Mouse (Mus musculus) testis, adult 2 months (tissue): Measurements from ENCODE around the gene Hist1h1c. TPM values are rescaled to one million over a fixed set of nuclear protein-coding genes. Genes with fewer than 3 reads are reported as not detected.
"Not testable (repeated sequence)": the region's sequence is repeated elsewhere in the genome, so short reads cannot be mapped to it uniquely, and the experiment has no call there.

Experiments used
- H3K27ac ChIP-seq: fragments of 200-500 bp; 2 replicates; pipeline ENCODE4 v1.5.1; 2012; ENCODE audit warnings: low read depth, low read length; ENCODE audit not compliant: control insufficient read depth, insufficient read depth
- H3K27me3 ChIP-seq: fragments of 200-500 bp; 2 replicates; pipeline ENCODE4 v1.6.1; 2012; ENCODE audit warnings: mild to moderate bottlenecking, low read length, moderate library complexity; ENCODE audit not compliant: control insufficient read depth, insufficient read depth
- H3K36me3 ChIP-seq: fragments of 200-500 bp; 2 replicates; pipeline ENCODE4 v1.6.1; 2012; ENCODE audit warnings: mild to moderate bottlenecking, low read length; ENCODE audit not compliant: control insufficient read depth, insufficient read depth
- H3K4me1 ChIP-seq: fragments of 200-500 bp; 2 replicates; pipeline ENCODE4 v1.6.1; 2012; ENCODE audit warnings: low read length; ENCODE audit not compliant: control insufficient read depth, insufficient read depth
- H3K4me3 ChIP-seq: fragments of 200-500 bp; 2 replicates; pipeline ENCODE4 v1.5.1; 2012; ENCODE audit warnings: low read depth, mild to moderate bottlenecking, low read length, moderate library complexity, mixed read lengths; ENCODE audit not compliant: control insufficient read depth
- CTCF ChIP-seq: fragments of 200-500 bp; IDR thresholded peaks from 2 replicates; pipeline ENCODE4 v1.5.1; 2012; ENCODE audit warnings: low read depth, mild to moderate bottlenecking, inconsistent platforms, low read length, moderate library complexity; ENCODE audit not compliant: control insufficient read depth, insufficient read depth, insufficient replicate concordance
- POLR2A ChIP-seq: fragments of 200-500 bp; IDR thresholded peaks from 2 replicates; pipeline ENCODE4 v1.6.1; 2012; ENCODE audit warnings: low read depth, mild to moderate bottlenecking, inconsistent platforms, low read length, moderate library complexity; ENCODE audit not compliant: control insufficient read depth
- polyA plus RNA-seq: library from polyadenylated mRNA; depleted of rRNA; stranded (reverse); fragments of >200 nt; gene quantifications from 2 replicates; pipeline ENCODE4 v1.2.3, GENCODE M21; 2012

Gene Hist1h1c
- polyA plus RNA-seq, 1 experiment: 5.4 TPM

- H3K27me3 ChIP-seq: no peaks in the 10 kb centered on the region
- H3K4me1 ChIP-seq: peaks cover 13% of the 10 kb centered on the region
- peak overlapping the region; percentile 89 for H3K4me3 ChIP-seq
- H3K27ac ChIP-seq: peak overlapping the region; percentile 89
- TF ChIP-seq POLR2A (no peak), CTCF (no peak)
- no peaks in the 10 kb centered on the region for H3K36me3 ChIP-seq
Observed at GRCm38 (mm10) chr13:23697491-23698299, 40.9 kb upstream of the Hist1h1c start.

GRCm38 (mm10) chr13:23698300-23698693, 40.3 kb upstream of the Hist1h1c start, which contains the start of gene Hist1h4c:
Hist1h4c (minus strand) TSS chr13:23698454.
- H3K4me3 ChIP-seq: peak within 1 kb of the TSS; percentile 89
- peak within 1 kb of the TSS; percentile 89 for H3K27ac ChIP-seq
- peaks cover 13% of the 10 kb centered on the region for H3K4me1 ChIP-seq
- H3K36me3 ChIP-seq: no peaks in the 10 kb centered on the region
- TF ChIP-seq CTCF (no peak), POLR2A (peak; percentile 100)
- H3K27me3 ChIP-seq: no peaks in the 10 kb centered on the region

- H3K27ac ChIP-seq: no peak overlapping the region
Observed at GRCm38 (mm10) chr13:23698996-23699395, 39.6 kb upstream of the Hist1h1c start.

GRCm38 (mm10) chr13:23699767-23700166, 38.8 kb upstream of the Hist1h1c start:
- TF ChIP-seq POLR2A (no peak), CTCF (no peak)
- Histone ChIP-seq H3K36me3 (no peaks in the 10 kb centered on the region), H3K27ac (no peak overlapping the region), H3K4me1 (peaks cover 13% of the 10 kb centered on the region), H3K4me3 (no peak overlapping the region), H3K27me3 (no peaks in the 10 kb centered on the region)

More at GRCm38 (mm10) chr13:23698996-23699395, 39.6 kb upstream of the Hist1h1c start:
- H3K4me3 ChIP-seq: no peak overlapping the region
- H3K4me1 ChIP-seq: peaks cover 13% of the 10 kb centered on the region
- no peaks in the 10 kb centered on the region for H3K27me3 ChIP-seq
- no peaks in the 10 kb centered on the region for H3K36me3 ChIP-seq
- TF ChIP-seq POLR2A: no peak
- no peak for TF ChIP-seq CTCF

- Histone ChIP-seq H3K27ac (no peak overlapping the region), H3K27me3 (no peaks in the 10 kb centered on the region), H3K4me3 (no peak overlapping the region), H3K36me3 (no peaks in the 10 kb centered on the region), H3K4me1 (peaks cover 5% of the 10 kb centered on the region)
- TF ChIP-seq CTCF (peak; percentile 30; the same call in 1 of the 2 replicates), POLR2A (no peak)
Observed at GRCm38 (mm10) chr13:23700786-23701520, 37.7 kb upstream of the Hist1h1c start.

GRCm38 (mm10) chr13:23702220-23702619, 36.4 kb upstream of the Hist1h1c start:
- H3K4me3 ChIP-seq: no peak overlapping the region
- no peaks in the 10 kb centered on the region; the same call in 1 of the 2 replicates for H3K4me1 ChIP-seq
- no peaks in the 10 kb centered on the region for H3K27me3 ChIP-seq
- no peak overlapping the region for H3K27ac ChIP-seq
- TF ChIP-seq CTCF: no peak
- no peak for TF ChIP-seq POLR2A
- H3K36me3 ChIP-seq: no peaks in the 10 kb centered on the region

GRCm38 (mm10) chr13:23702801-23703200, 35.8 kb upstream of the Hist1h1c start:
- not testable (repeated sequence) for H3K4me1 ChIP-seq, H3K27ac ChIP-seq, H3K27me3 ChIP-seq, H3K4me3 ChIP-seq, H3K36me3 ChIP-seq
